Mouse (Mus musculus) CD4-positive, CD25-positive, alpha-beta regulatory T cell, adult 4 months (primary cell): Measurements from ENCODE around the gene Umad1. TPM values are rescaled to one million over a fixed set of nuclear protein-coding genes. Genes with fewer than 3 reads are reported as not detected.

Source experiments
- polyA plus RNA-seq, 2 experiments: library from polyadenylated mRNA; unstranded; fragments of 100-300 nt; shearing (Covaris generic); gene quantifications; one replicate each; pipeline ENCODE4 v1.2.1; 2017

The Umad1 gene
- polyA plus RNA-seq, 2 experiments from 2014 or later: 13.8 to 14.3 TPM

Other genes with a start within 250 kb of the Umad1 start
- not detected for gene Col28a1, start 66.7 kb upstream of the Umad1 start, polyA plus RNA-seq
- 10 to 100 TPM; 11.5 to 12.6 TPM for gene Mios, start 50.1 kb upstream of the Umad1 start, polyA plus RNA-seq
- gene Rpa3, start 115 bp upstream of the Umad1 start, polyA plus RNA-seq: 10 to 100 TPM; 57.4 to 69.3 TPM
- gene Gm45062, start 162 bp downstream of the Umad1 start, polyA plus RNA-seq: 10 to 100 TPM; 57.3 to 62.9 TPM